Mouse (Mus musculus) granulocyte monocyte progenitor cell, adult 5-6 weeks (primary cell): ENCODE results near the gene Dnah3. TPM values are rescaled to one million over a fixed set of nuclear protein-coding genes. Genes with fewer than 3 reads are reported as not detected.
A peak's percentile ranks its signal among the peaks of the same experiment; 100 is the strongest.

Source experiments
- ATAC-seq: replicated peaks from 2 replicates; pipeline ENCODE4 v1.8.0; 2016; ENCODE audit warnings: mild to moderate bottlenecking, moderate TSS enrichment, inconsistent platforms; ENCODE audit not compliant: poor library complexity, severe bottlenecking
- total RNA-seq, 2 experiments: library from RNA; stranded (forward) in 1 of 2; stranded (reverse) in 1 of 2; fragments of 200-712, 200-1000 nt in 1 of 2; fragments of >200 nt in 1 of 2; fragmentation: Nextera tagmentation in 1 of 2; gene quantifications; 2 replicates each; pipeline ENCODE4 v1.2.3; 2014 to 2017

The Dnah3 gene
- total RNA-seq, 2 experiments from 2014 or later: not detected

DNA sequence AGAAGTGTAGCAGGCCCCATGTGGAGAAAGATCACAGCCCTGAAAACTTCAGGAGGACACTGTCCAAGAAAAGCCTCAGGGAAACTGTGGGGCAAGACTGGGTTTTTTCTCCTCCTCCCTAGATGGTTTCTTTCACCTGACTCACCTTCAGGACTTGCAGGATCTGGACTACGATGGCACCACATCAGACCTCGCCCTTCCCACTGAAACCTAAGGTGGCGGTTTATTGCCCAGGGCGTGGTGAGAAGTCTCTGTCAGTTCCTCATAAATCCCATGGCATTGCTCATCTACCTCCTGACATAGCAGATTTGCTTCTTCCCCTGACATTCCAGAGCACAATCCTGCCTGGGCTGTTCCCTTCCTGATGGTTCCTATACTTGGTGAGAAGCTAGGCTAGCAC lies 135.6 kb downstream of the Dnah3 start:
- ATAC-seq: no peak

DNA sequence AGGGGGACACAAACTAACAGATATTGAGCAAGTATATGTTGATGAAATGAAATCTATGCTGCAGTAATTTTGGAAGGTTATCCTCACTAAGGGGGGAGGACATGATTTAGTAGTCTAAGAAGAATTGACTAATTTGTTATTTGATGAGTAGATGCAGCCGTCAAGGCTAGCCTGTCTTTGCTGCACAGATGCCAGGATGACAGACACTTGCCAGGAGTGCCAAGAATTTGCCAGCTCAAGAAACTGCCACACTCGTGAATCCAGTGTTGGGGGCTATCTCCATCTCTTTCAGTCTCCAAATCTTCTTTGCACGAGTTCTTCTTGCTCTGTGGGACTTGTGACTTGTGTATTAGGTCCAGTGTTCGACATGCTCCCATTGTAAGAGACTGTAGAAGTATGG lies 136.0 kb downstream of the Dnah3 start:
- no peak for ATAC-seq

DNA sequence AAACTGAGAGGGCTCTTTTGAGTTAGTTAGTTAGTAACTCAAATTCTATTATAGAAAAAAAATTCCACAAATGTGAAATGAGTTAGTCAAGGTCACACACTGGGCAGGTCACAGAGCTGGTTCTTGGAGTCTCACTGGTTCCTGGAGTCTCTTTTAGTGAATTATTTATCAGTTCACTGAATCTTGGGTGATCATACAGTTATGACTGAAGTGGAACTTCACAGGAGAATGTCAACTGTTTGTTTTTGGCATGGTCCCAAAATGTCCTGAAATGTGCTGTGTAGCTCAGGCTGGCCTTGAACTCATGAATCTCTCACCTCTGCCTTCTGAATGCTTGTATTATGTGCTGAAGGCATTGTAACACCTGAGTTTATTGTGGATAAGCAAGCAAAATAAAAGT lies 137.7 kb downstream of the Dnah3 start:
- ATAC-seq: no peak

DNA sequence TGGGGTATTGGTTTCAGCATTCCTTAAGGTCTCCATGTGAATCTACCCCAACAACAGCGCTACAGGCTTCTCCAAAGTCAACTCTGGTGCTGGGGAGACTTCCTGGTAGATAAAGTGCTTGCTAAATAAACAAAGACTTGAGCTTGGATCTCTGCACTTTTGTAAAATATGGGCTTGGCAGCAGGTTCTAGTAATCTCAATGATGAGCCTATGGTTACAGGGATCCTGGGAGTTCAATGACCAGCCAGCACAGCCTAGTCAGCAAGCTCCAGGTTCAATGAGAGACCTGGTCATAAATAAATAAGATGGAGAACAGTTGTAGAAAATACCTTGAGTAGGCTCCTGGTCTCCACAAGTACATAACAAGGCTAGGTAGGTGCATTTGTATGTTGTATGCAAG lies 141.0 kb downstream of the Dnah3 start:
- ATAC-seq: no peak

DNA sequence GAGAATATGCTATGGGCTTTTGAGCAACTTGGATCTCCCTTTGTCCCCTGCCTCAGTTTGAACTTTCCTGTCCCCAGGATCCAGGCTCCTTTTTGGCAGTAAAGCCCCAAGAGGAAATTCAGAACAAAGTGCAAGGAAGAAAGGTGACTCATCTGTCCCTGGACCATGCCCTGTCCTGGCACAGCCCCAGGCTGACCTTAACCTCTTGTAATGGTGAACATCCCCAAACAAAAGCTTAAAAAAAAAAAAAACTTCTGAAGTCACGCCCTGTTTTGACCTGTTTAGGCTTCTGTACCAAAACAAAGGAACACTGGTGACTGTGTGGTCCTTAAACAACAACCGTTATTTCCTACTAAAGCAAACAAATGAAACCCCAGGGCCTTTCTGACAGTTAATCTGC lies 153.5 kb downstream of the Dnah3 start:
- no peak for ATAC-seq

DNA sequence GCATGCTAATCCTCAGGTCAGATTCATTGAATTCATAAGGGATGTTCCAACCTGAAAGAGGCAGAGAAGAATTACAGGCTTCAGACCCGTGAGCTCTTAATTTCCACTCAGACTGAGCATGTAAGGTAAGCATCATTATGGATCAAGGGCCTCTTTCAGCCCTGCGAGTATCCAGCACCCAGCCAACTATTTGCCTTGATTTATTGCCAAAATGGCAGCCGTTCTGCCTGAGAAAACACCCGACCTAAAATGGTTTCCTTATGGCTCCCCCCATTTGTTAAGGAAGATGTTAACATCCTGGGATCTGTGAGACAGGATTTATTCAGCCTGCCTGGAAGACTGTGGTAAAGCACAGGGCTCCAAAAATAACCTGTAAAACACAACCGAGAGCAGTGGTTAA lies 158.0 kb downstream of the Dnah3 start:
- ATAC-seq: no peak

DNA sequence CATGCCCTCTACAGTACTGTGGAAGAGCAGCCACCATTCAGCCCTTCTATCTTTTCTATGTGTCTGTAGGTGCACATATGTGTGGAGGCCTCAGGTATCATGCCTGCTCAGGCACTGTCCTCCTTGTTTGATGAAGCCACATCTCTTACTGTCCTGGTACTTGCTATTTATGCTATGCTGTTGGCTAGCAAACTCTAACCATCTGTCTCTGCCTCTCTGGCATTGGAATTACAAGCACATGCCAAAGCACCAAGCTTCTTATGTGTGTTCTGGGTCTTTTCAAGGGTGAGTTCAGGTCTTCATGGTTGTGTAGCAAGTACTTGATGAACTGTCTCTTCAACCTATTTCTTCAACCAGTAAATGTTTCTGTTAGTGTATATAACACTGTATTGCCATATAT lies 158.8 kb downstream of the Dnah3 start:
- no peak for ATAC-seq

DNA sequence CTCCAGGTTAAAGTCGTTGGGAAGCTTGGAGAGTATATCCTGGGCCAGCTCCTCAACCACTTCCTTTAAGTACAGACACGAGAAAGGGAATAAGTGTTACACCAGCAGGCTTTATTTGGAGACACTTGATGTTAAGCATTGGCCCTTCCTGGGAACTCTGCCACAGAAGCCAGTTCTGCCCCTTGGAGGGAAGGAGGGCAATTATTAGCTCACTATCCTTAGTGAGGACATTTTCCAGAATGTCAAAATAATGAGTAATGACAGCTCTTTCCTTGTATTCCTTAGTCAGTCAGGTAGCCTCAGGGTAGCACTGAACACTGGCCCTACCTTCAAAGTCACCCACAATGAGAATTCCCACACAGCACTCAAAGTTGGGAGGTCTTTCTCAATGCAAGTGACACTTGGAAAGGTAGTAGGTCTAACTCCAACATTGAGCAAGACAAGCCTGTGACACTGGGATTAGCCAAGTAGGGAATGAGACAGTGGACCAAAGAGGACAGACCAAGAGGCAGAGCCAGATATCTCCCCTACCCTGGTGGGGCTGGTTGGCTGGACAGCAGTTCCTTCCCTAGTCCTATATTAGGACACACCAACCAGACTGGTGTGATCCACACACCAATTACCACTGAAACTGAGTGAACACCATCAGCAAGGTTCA lies 166.2 kb downstream of the Dnah3 start:
- no peak for ATAC-seq

DNA sequence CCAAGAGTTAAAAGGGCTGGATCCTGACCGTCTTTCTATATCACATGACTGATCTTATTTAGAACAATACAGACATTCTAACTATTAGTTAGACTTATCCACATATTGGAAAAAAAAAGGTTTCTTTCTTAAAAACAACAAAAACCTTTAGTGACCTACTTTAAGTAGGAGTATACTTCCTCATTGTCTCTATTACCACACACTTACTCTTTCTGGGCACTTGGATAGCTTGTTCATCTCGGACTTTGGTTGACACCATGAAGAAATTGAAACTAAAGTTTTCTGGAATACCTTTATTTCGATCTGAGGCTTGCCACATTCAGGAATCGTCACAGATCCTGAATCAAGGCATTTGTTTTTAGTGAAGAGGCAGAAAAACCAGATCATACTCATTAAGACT lies 174.0 kb downstream of the Dnah3 start:
- ATAC-seq: peak; percentile 52; the same call in 1 of the 2 replicates

DNA sequence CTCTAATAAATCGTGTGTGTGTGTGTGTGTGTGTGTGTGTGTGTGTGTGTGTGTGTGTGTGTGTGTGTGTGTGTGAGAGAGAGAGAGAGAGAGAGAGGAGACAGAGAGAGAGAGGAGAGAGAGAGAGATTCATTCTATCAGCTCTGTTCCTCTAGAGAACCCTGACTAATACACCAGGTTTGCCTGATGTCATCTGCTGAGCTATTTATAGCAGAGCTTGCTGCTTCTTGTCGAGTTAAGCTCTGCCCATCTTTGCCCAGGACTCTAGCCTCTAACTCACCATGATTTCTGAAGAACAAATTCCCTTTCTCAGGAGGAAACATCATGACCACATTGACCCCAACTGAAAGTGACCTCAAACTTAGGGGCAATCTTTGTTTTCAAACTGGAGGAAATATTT lies 174.6 kb downstream of the Dnah3 start:
- no peak for ATAC-seq

DNA sequence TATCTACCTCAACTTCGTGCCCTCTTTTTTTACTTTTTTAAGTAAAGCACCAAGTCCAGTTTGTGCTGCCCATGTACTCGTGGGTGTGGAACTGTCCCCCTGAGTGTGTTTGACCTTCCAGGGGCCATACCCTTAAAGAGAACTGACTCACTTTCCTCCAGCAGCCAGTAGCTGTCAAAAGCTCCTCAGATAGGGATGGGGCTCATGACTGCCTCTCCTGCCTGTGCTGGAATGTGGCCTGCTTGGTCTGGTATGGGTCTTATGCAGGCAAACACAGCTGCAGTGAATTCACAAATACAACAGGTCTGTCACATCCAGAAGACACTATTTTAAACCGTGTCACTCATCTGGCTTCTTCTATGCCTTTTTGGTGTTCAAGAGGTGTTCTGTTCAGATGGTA lies 183.4 kb downstream of the Dnah3 start:
- ATAC-seq: no peak

DNA sequence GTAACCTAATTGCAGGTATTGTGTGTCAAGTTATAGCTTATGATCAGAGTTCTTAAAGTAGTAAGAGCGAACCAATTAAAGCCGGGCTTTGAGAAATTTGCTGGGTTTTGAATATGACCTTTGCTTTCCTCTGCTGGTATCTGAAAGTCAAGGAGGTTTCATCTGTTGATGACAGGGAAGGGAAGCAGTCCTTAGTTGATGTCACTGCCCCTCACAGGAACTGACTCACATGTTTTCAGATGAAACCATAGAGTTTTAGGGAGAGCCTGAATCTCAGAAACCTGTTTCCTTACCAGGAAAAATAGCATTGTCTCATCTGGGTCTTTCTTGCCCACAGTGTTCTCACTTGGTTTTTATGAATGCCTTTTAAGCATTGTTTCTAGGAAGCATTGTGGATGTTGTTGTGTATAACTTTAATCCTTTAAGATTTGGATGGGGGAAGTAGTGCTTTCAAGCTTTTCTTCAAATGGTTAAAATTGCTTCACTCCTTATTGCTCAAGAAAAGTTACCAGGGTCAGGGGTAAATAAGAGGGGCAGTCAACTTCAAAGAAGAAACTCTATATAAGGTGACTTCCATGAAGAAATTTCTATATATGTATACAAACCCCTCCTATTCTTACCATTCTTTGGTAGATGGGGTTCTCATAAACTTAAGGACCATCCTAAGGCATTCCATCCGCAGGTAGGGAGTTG lies 188.4 kb downstream of the Dnah3 start:
- ATAC-seq: peak; percentile 93

DNA sequence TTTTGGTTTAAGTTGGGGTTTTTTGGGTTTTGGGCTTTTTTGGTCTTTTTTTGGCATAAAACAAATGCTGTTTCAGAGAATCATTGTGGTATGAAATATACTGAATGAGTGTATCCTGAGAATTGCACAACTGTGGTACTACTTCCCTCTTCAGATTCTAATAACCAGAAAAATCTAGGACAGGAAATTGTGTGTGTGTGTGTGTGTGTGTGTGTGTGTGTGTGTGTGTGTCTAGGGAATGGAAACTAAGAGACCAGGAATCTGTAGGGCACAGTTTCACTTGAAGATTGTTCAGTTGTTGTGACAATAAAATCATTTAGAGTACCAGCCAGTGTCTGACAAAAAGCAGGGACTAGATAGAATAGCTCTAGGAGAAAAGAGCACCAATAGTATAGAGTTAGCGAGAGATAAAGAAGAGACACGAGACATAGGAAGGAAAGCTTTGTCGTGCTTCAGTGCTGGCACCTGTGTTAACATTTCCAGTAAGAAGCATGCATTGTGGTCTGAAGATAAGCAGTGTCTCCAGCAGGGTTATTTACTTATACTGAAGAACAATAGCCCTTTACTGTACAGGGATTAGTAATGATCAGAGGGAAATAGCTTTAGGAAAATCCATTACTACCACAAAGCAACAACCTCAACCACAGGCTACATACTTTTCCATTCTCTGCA lies 195.6 kb downstream of the Dnah3 start:
- peak; percentile 42 for ATAC-seq

DNA sequence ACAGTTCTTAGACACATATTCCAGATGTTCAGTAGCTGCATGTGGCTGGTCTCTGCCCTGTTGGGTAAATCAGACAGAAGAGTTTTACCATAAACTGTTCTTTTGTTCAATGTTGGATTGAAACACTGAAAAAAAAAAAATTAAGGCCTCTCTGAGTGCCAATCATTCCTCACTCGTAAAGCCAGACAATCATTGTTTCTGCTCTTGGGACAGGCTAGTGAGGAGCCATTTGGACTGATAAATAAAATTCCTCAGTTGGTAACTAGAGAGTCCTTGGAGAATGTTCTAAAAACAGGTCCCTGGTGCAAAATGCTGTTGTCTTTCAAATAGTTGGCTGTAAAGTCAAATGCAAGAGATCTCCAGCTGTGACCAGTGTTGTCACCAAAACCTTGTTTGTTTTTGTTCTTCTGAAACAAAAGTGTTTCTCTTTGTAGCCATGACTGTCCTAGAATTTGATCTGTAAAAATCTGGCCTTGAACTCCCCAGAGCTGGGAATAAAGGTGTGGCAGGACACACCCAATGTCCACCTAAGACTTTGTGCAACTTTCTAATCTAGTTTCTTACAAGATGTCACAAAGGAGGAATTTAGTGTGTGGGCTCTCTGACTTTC lies 196.7 kb downstream of the Dnah3 start:
- no peak for ATAC-seq

DNA sequence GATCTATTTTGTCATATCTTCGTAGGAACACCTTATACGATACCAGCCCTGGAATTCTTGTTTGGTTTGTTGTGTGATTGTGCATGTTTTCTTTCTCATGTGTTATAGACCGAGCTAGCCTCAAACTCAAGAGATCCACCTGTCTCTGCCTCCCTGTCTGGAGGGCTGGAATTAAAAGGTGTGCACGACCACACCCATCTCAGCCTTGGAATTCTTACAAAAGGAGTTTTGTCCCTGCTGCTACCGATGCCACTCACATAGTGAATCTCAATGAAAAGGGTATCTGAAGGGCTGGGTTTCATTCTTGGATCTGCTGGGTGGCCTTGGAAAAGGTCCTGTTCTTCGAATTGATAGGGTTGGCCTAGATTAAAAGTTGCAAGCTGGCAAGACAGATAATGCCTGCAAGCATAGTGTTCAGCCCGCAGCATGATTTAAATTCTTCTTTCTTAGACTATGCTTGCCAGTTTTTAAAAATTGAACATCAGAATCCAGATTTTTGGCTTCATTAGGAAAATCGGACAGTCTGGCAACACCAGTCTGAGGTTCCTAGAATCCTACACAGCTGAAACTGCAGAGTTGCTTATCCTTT lies 197.5 kb downstream of the Dnah3 start:
- ATAC-seq: no peak

DNA sequence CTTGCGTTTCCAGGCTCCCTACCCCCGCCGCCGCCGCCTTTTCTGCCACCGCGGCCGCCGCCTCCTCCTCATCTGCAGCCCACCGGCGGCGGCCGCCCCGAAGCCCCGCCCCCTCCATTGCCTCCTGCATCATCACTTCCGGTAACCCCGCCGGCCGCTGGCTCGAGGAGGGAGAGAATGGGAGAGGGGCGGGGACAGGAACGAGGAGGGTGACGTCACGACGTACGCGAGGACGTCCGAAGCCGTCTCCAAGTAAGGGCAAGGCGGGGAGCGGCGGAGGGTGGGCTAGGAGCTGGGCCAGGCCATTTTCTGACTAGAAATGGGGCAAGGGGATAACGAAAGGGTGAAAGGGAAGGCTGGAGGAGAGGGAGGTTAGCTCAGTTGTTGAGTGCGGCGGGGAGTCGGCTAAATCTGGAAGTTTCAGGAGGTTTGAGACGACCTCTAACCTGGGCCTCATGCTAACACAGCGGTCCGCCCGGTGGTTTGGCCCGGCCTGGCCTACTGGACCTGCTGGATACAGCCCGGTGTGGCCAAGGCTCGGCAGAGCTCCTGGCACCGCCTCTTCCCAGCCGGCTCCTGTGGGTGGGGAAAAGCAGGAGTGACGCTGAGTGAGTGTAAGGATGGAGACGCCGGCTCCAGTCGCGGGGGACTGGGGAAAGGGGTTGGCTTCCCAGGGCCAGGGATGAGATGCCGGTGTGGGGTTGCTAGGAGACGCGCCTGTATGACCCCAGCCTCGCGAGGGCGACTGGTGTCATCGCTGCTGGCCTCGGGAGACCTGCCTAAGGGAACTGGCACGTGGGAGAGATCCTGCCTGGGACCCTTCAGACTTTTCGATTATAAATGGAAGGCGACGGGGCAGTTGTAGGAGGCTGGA lies 199.2 kb downstream of the Dnah3 start, which contains the start of the genes Lyrm1 and Dcun1d3:
TSS of gene Lyrm1 (plus strand) at position 223 of the 874 bp plus-strand sequence.
TSS of gene Dcun1d3 (minus strand) at position 660 of the 874 bp plus-strand sequence.
- peak; percentile 84 for ATAC-seq

DNA sequence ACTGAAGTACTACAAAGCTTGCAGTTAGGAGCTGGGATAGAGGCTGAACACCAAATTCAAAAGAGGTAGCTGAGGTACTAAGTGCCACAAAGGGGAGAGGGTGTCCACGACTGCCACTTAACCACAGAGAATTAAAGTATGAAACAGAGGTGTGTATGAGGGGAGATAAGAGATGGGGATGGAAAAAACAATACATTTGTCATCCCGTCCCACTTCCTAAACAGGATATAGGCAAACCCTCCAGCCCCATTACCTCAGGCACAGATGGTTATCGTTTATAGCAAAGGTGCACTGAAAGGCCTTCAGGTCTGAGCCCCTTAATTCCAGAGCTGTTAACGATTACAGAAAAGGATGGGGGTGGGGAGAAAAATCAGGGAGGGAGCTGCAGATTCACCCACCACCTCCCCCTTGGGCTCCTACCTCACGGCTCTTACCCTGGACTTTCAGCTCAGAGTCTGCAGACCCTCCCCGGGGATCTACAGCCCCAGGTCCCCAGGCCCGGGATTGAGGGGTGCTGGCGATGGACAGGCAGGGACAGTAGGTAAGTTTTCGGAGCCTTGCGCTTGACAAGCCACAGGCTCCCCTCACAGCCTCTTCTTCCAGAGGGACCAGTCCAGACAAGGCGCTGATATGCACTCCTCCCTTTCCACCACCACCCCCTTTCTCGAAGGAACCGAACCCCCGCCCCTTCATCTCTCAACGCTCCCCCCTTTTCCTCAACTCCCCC lies 200.1 kb downstream of the Dnah3 start:
- no peak for ATAC-seq

DNA sequence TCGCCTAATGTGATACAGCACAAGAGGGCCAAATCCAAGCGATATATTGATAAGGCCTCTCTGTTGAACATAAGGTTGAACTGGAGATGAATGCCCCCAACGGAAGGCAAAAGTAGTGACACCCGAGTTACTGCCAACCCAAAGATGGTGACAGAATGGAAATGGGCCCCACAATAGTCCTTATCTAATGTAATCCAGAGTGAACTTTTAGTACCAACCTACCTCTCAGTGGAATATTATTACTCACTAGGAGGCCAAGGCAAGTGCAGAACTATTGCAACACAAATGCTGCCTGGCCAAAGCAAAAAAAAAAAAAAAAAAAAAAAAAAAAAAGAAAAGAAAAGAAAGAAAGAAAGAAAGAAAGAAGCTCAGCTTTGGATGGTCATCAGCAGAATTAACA lies 202.3 kb downstream of the Dnah3 start:
- no peak for ATAC-seq

DNA sequence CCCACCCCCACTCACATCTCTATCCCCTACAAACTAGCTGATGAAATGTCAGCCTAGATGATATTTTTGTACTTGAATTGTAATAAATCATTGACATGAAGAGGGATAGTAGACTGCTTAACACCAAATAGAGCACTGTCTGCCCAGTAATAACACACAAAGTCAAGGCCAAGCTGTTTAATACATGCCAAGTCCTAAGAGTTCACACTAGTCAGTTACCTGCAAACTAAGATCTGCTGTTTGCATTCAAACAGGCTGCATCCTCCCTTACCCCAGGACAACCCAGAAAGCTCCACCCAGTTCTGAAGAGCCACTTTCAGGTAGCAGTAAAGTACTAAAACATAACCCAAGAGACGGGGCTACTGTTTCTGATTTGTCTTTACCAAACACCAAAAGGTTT lies 202.9 kb downstream of the Dnah3 start:
- no peak for ATAC-seq
